In genomic region chr2:34764801-34765200, GRCm38 (mm10) we compare ENCODE assay signal across 27 mouse cellular contexts. TPM values are rescaled to one million over a fixed set of nuclear protein-coding genes. Genes with fewer than 3 reads are reported as not detected.
DNase-seq lines count a peak whose midpoint lies in the region; ATAC-seq and TF ChIP-seq lines count a peak whose summit lies in the region.
"Had no signal": no experiment of that assay in that cellular context is flagged by ENCODE, and none has a peak within 500 bp of the region (broad histone marks: within the 10 kb centered on the region; RNA-seq: fewer than 3 reads in every experiment).

No protein-coding gene starts in this region.

- no peak for DNase-seq in layer of hippocampus, adult 2 months (ENCODE audit: low spot score in 2 of 2)
- DNase-seq in layer of hippocampus, adult 9-10 months (ENCODE audit: low spot score) = no peak
- DNase-seq in R1 (ENCODE audit: low read depth, low spot score) = peak; percentile 60
- DNase-seq in urinary bladder, postnatal 36 days (ENCODE audit: low spot score in 2 of 2) = no peak
- DNase-seq: adrenal gland, adult 2 months; adrenal gland, postnatal 25 days; cerebellum, adult 11-12 months; cerebellum, adult 8-10 months; cerebellum, postnatal 10 days; cerebellum, postnatal 36 days; embryo, embryonic 11 days; gastrocnemius, adult 2 months; gastrocnemius, postnatal 14 days; heart, adult 18-20 months; heart, postnatal 14 days; heart, postnatal 4 days had no signal

- no peaks in the 10 kb centered on the region for H3K9me3 ChIP-seq in hindbrain, embryonic 16.5 days (ENCODE audit: control insufficient read depth, low read length)
- H3K9me3 ChIP-seq: embryonic facial prominence, embryonic 13.5 days; forebrain, embryonic 12.5 days; heart, embryonic 13.5 days; hindbrain, embryonic 15.5 days; intestine, embryonic 15.5 days had no signal

- no peak overlapping the region for H3K4me3 ChIP-seq in layer of hippocampus, adult 2 months
- no peak overlapping the region for H3K4me3 ChIP-seq in myocyte
- H3K4me3 ChIP-seq in hindbrain, embryonic 16.5 days (ENCODE audit: low read length) = no peak overlapping the region
- H3K4me3 ChIP-seq: embryonic facial prominence, embryonic 10.5 days; embryonic facial prominence, embryonic 13.5 days; erythroblast, embryonic 14.5 days; forebrain, embryonic 12.5 days; gastrocnemius, adult 2 months; heart, embryonic 13.5 days; hindbrain, embryonic 15.5 days; intestine, embryonic 15.5 days had no signal

- no peak overlapping the region for H3ac ChIP-seq in myocyte (ENCODE audit: control insufficient read depth, insufficient read length)

- H3K27me3 ChIP-seq in myocyte (ENCODE audit: control insufficient read depth, insufficient read depth, insufficient read length) = no peaks in the 10 kb centered on the region
- H3K27me3 ChIP-seq in hindbrain, embryonic 16.5 days (replicated peaks; ENCODE audit: control insufficient read depth, insufficient read depth, low read length) = no peaks in the 10 kb centered on the region
- H3K27me3 ChIP-seq: embryonic facial prominence, embryonic 13.5 days; forebrain, embryonic 12.5 days; heart, embryonic 13.5 days; hindbrain, embryonic 15.5 days; intestine, embryonic 15.5 days had no signal

- H3K9ac ChIP-seq in hindbrain, embryonic 16.5 days (ENCODE audit: low read depth, low read length) = no peak overlapping the region
- H3K9ac ChIP-seq: embryonic facial prominence, embryonic 13.5 days; forebrain, embryonic 12.5 days; heart, embryonic 13.5 days; hindbrain, embryonic 15.5 days; intestine, embryonic 15.5 days had no signal

- H3K36me3 ChIP-seq in myocyte (ENCODE audit: control insufficient read depth, insufficient read depth) = no peaks in the 10 kb centered on the region
- H3K36me3 ChIP-seq in hindbrain, embryonic 16.5 days (ENCODE audit: control insufficient read depth, insufficient read depth, low read length) = no peaks in the 10 kb centered on the region
- H3K36me3 ChIP-seq: embryonic facial prominence, embryonic 10.5 days; embryonic facial prominence, embryonic 13.5 days; forebrain, embryonic 12.5 days; heart, embryonic 13.5 days; hindbrain, embryonic 15.5 days; intestine, embryonic 15.5 days had no signal

- no peak for TF ChIP-seq POLR2A in myocyte (IDR thresholded peaks at IDR 0.05; ENCODE audit: insufficient read length, low read depth)

- H3K27ac ChIP-seq in layer of hippocampus, adult 2 months = no peak overlapping the region
- no peak overlapping the region for H3K27ac ChIP-seq in hindbrain, embryonic 16.5 days (ENCODE audit: low read depth, low read length)
- H3K27ac ChIP-seq: embryonic facial prominence, embryonic 10.5 days; embryonic facial prominence, embryonic 13.5 days; forebrain, embryonic 12.5 days; gastrocnemius, adult 2 months; heart, embryonic 13.5 days; hindbrain, embryonic 15.5 days; intestine, embryonic 15.5 days had no signal

- H3K4me2 ChIP-seq in myocyte (ENCODE audit: low read depth) = no peak overlapping the region
- no peak overlapping the region for H3K4me2 ChIP-seq in hindbrain, embryonic 16.5 days (ENCODE audit: low read length)
- H3K4me2 ChIP-seq: embryonic facial prominence, embryonic 13.5 days; forebrain, embryonic 12.5 days; heart, embryonic 13.5 days; hindbrain, embryonic 15.5 days; intestine, embryonic 15.5 days had no signal

- TF ChIP-seq CTCF in layer of hippocampus, adult 2 months (conservative IDR thresholded peaks at IDR 0.05) = 0 out of 2 replicates have a peak, but pooled peaks have one; percentile 16

- H3K79me2 ChIP-seq in myocyte (ENCODE audit: control insufficient read depth, insufficient read depth) = no peaks in the 10 kb centered on the region

- WGBS in hindbrain, embryonic 16.5 days = 50% methylated on average over 12 of the region's 12 CpGs

- no peaks in the 10 kb centered on the region for H3K4me1 ChIP-seq in hindbrain, embryonic 16.5 days (ENCODE audit: control insufficient read depth, insufficient read depth, low read depth, low read length)
- H3K4me1 ChIP-seq: embryonic facial prominence, embryonic 10.5 days; embryonic facial prominence, embryonic 13.5 days; forebrain, embryonic 12.5 days; heart, embryonic 13.5 days; hindbrain, embryonic 15.5 days; intestine, embryonic 15.5 days had no signal

- no peak for ATAC-seq in hindbrain, embryonic 16.5 days
- ATAC-seq: CD4-positive, CD25-positive, alpha-beta regulatory T cell, adult 4 months; forebrain, embryonic 16.5 days; intestine, embryonic 15.5 days had no signal

TF ChIP-seq in myocyte, 11 proteins besides CTCF, POLR2A, EP300 and RAD21:
- peak; percentile 25 for TF ChIP-seq POLR2AphosphoS2 (IDR thresholded peaks at IDR 0.05; ENCODE audit: insufficient read length, low read depth)
- no peak for TF ChIP-seq E2F4 (IDR thresholded peaks at IDR 0.05; ENCODE audit: insufficient read depth)

RNA-seq across cellular contexts. Expression of gene Hspa5, which starts 7.0 kb away (rescaled TPM):
- 100 to 1,000 TPM; 277 to 315 TPM for total RNA-seq in layer of hippocampus, adult 2 months (2021)
- 451 TPM for polyA plus RNA-seq in myocyte (2012; fragmentation: generic; extraction: Trizol)
- 442 and 458 TPM in 2 replicates for polyA plus RNA-seq in hindbrain, embryonic 16.5 days (2015; fragmentation: Nextera tagmentation; extraction: Ambion mirVana)

RNA-seq across cellular contexts. Expression of gene Gapvd1, which starts 9.8 kb away (rescaled TPM):
- 100 to 1,000 TPM in 1 of 2 experiments, 10 to 100 TPM in 1; 96.5 to 102 TPM for total RNA-seq in layer of hippocampus, adult 2 months (2021)
- polyA plus RNA-seq in myocyte (2012; fragmentation: generic; extraction: Trizol) = 28.3 TPM
- polyA plus RNA-seq in hindbrain, embryonic 16.5 days (2015; fragmentation: Nextera tagmentation; extraction: Ambion mirVana) = 103 and 108 TPM in 2 replicates

RNA-seq across cellular contexts. Expression of gene Rabepk, which starts 34.9 kb away (rescaled TPM):
- total RNA-seq in layer of hippocampus, adult 2 months (2021) = 10 to 100 TPM; 27.8 to 33.7 TPM
- 65.3 TPM for polyA plus RNA-seq in myocyte (2012; fragmentation: generic; extraction: Trizol)
- polyA plus RNA-seq in hindbrain, embryonic 16.5 days (2015; fragmentation: Nextera tagmentation; extraction: Ambion mirVana) = 28.7 and 29.7 TPM in 2 replicates
